Mouse (Mus musculus): Measurements from ENCODE around the gene Gpx6. TPM values are rescaled to one million over a fixed set of nuclear protein-coding genes. Genes with fewer than 3 reads are reported as not detected.
A peak's percentile ranks its signal among the peaks of the same experiment; 100 is the strongest.

Gene Gpx6
- polyA plus RNA-seq, 3 experiments from 2014 or later: not detected

GRCm38 (mm10) chr13:21326191-21326590, 14.3 kb downstream of the Gpx6 start:
- ATAC-seq: no peak

GRCm38 (mm10) chr13:21326657-21327211, 14.8 kb downstream of the Gpx6 start:
- no peak for ATAC-seq

DNA sequence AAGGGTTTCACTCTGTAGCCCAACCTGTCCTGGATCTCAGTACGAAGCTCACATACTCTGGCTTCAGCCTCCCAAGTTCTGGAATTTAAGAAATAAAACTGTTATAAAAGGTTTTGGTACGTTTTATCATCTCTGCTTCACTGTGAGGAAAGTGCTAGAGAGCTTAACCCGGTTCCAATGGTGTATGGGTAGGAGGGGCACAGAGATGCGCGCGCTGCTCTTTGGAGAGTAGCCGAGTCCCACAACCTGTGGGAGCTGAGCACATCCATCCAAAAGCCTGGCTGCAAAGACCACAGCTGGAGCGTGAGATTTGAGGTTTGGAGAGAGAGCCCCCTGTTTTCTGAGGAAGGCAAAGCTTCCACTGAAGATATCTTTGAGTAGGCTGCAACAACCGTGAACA, 15.5 kb downstream of the Gpx6 start:
- ATAC-seq: no peak

DNA sequence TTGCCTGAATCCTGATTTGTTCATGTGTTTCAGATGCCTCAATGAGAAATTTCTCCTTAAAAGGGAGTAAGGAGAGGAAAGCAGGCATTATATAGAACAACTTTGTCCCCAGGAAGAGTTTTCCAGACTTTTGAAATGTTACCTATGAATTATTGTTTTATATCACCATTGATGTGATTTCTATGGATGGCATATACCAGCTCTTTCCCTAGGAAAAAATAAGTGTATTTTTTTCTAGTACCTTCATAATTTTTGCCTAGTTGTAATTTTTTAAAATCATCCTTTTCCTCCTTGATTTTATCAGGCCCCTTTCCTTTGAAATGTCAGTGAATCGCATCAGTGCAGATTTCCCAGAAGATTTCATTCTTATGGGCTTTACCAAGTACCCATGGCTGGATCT, 34.7 kb downstream of the Gpx6 start, which contains the start of gene Olfr1367:
Gene Olfr1367 (plus strand): TSS at position 301 of the 400 bp plus-strand sequence.
- no peak for ATAC-seq

- no peak for ATAC-seq
Observed at GRCm38 (mm10) chr13:21350593-21350992, 38.7 kb downstream of the Gpx6 start.

- peak; percentile 89 for ATAC-seq
Observed at GRCm38 (mm10) chr13:21362621-21363248, 50.8 kb downstream of the Gpx6 start, which contains the start of gene Zscan12. Gene Zscan12, plus strand, starts transcription at chr13:21362820.

DNA sequence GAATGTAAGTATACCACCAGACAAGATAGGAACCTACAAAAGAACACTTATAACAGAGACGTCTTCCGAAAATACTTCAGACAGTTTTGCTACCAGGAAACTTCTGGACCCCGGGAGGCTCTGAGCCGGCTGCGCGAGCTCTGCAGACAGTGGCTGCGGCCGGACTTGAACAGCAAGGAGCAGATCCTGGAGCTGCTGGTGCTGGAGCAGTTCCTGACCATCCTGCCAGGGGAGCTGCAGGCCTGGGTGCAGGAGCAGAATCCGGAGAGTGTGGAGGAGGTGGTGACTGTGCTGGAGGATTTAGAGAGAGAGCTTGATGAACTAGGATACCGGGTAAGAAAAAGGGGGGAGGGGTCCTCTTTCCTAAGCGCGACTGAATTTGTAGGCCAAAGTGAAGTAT, 51.8 kb downstream of the Gpx6 start:
- ATAC-seq: no peak

GRCm38 (mm10) chr13:21366635-21367034, 54.7 kb downstream of the Gpx6 start:
- ATAC-seq: peak; percentile 70

Other genes starting within 250 kb of the Gpx6 start
- gene Olfr1370, start 237.2 kb upstream of the Gpx6 start, polyA plus RNA-seq (2017; shearing (Covaris generic)): under 1 TPM in 1 of 3 experiments, not detected in 2; 0.26 TPM
- gene Olfr1369-ps1, start 200.6 kb upstream of the Gpx6 start, polyA plus RNA-seq (2017; shearing (Covaris generic)): under 1 TPM in 2 of 3 experiments, not detected in 1; 0.13 to 0.27 TPM
- gene Olfr263, start 182.5 kb upstream of the Gpx6 start, polyA plus RNA-seq (2017; shearing (Covaris generic)): not detected
- gene Olfr1368, start 166.3 kb upstream of the Gpx6 start, polyA plus RNA-seq (2017; shearing (Covaris generic)): not detected
- 10 to 100 TPM; 16.0 to 17.3 (median 16.3) TPM for gene Trim27, start 132.7 kb upstream of the Gpx6 start, polyA plus RNA-seq (2017; shearing (Covaris generic))
- gene Gpx5, start 19.4 kb upstream of the Gpx6 start, polyA plus RNA-seq (2017; shearing (Covaris generic)): not detected
- gene Olfr1367, start 34.8 kb downstream of the Gpx6 start, polyA plus RNA-seq (2017; shearing (Covaris generic)): not detected
- 1 to 10 TPM; 3.9 to 9.2 (median 8.1) TPM for gene Zscan12, start 50.7 kb downstream of the Gpx6 start, polyA plus RNA-seq (2017; shearing (Covaris generic))
- gene Zkscan3, start 90.6 kb downstream of the Gpx6 start, polyA plus RNA-seq (2017; shearing (Covaris generic)): 10 to 100 TPM; 23.7 to 42.0 (median 33.0) TPM
- gene Pgbd1, start 128.9 kb downstream of the Gpx6 start, polyA plus RNA-seq (2017; shearing (Covaris generic)): 1 to 10 TPM in 2 of 3 experiments, under 1 TPM in 1; 0.68 to 1.7 (median 1.6) TPM
- gene Zscan26, start 141.6 kb downstream of the Gpx6 start, polyA plus RNA-seq (2017; shearing (Covaris generic)): 10 to 100 TPM; 42.6 to 84.1 (median 72.6) TPM
- under 1 TPM in 1 of 3 experiments, not detected in 2; 0.62 TPM for gene Nkapl, start 156.4 kb downstream of the Gpx6 start, polyA plus RNA-seq (2017; shearing (Covaris generic))
- not detected for gene Zkscan4, start 166.8 kb downstream of the Gpx6 start, polyA plus RNA-seq (2017; shearing (Covaris generic))
- not detected for gene Gm10065, start 167.3 kb downstream of the Gpx6 start, polyA plus RNA-seq (2017; shearing (Covaris generic))
- under 1 TPM in 1 of 3 experiments, not detected in 2; 0.17 TPM for gene AK157302, start 183.1 kb downstream of the Gpx6 start, polyA plus RNA-seq (2017; shearing (Covaris generic))
- gene Gm11273, start 189.3 kb downstream of the Gpx6 start, polyA plus RNA-seq (2017; shearing (Covaris generic)): 10 to 100 TPM in 2 of 3 experiments, 1 to 10 TPM in 1; 5.4 to 41.4 (median 31.6) TPM
- 1 to 10 TPM; 5.8 to 8.7 (median 5.9) TPM for gene Zkscan8, start 219.0 kb downstream of the Gpx6 start, polyA plus RNA-seq (2017; shearing (Covaris generic))
- gene Olfr1366, start 230.7 kb downstream of the Gpx6 start, polyA plus RNA-seq (2017; shearing (Covaris generic)): not detected
- under 1 TPM in 2 of 3 experiments, not detected in 1; 0.11 to 0.19 TPM for gene Olfr1535, start 247.8 kb downstream of the Gpx6 start, polyA plus RNA-seq (2017; shearing (Covaris generic))

All from inflammation-experienced regulatory T-cells, adult 6 months (primary cell).